Mouse (Mus musculus): ENCODE results near the gene Pdzrn4.

GRCm38 (mm10) chr15:92500276-92500838, 103.7 kb downstream of the Pdzrn4 start:
- no peak for TF ChIP-seq EP300 (IDR thresholded peaks at IDR 0.05; ENCODE audit: low read depth)
- no peak for TF ChIP-seq CTCF (IDR thresholded peaks at IDR 0.05; ENCODE audit: low read depth)
